Mouse (Mus musculus) neural tube, embryonic 10.5 days (tissue): Measurements from ENCODE around the gene Slc25a43.

Experiments
- DNase-seq: peaks from one replicate; pipeline ENCODE4 v3.0.0-alpha.2; 2017; ENCODE audit warnings: low spot score; ENCODE audit errors: extremely low spot score

Gene Slc25a43

DNA sequence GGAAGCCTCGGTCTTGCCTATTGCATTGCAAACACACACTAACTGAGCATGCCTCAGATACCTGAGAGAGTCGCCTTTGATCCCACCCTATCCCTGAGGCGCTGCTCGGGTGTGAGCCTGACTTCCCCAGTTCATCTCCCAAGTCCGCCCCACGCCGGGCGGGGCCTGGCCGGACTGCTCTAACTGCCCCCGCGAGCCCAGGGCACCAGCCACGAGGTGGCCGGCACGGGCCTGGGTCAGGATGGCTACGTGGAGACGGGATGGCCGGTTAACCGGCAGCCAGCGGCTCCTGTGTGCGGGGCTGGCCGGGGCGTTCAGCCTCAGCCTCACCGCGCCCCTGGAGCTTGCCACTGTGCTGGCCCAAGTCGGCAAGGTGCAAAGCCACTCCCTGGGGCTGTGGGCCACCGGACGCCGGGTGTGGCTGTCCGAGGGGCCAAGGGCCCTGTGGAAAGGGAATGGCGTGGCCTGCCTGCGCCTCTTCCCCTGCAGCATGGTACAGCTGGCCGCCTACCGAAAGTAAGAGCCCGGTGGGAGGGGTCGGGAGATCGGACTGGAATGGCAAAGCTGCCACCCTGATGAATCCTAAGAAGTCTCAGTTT, at the start of gene Slc25a43:
Slc25a43 (plus strand) TSS at position 157 of the 599 bp plus-strand sequence.
- DNase-seq: peak; percentile 40

DNA sequence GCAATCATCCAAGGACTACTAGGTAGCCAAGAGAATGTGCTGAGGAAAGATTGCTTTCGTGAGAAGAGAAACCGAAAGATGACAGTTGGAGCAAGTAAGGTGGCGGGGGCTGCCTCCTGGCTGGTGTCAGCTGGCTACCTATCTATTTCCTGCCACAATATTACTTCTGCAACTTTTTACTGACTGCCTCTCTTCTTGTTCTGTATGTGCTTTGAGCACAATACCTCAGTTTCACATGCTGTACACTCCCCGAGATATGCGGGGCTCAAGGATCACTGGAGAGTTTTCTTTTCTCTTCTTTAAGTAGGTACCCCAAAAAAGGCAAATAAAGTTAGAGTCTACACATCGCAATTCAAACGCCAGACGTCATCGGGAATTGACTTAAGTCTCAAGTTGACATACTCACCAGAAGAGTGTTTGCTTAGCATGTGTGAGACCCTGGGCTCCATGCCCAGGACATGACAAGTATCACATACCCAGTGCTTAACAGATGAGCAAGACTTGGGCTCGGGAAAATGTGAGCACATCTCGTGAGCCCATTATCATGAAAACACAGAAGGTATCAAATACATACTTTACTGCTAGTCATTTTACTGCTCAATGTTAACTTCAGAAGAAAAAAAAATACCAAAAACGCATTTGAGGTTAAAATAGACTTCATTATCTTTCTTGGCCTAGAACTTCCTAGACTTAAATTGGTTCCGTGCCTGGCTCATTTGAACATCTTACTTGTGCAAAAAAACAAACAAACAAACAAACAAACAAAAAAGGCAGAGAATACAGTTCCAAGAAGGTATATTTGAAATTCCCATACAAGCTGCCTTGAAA, 3.1 kb upstream of the Slc25a43 start:
- no peak for DNase-seq

DNA sequence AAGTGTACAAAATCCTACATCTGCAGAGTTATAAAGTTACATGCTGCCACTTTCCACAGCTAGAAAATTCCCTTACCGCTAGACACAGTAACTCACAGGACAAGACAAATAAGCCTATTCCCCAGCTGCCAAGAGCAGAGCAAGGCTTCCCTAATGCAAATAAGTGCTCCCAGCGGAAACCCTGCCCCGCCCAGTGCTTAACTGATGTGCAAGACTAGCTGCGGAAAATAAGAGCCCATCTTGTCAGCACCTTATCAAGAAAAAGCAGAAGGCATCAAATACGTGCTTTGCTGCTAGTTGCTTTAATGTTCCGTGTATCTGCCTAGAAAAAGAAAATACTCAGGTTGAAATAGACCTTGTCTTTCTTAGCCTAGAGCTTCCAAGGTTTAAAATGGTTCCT, 2.2 kb upstream of the Slc25a43 start:
- no peak for DNase-seq

DNA sequence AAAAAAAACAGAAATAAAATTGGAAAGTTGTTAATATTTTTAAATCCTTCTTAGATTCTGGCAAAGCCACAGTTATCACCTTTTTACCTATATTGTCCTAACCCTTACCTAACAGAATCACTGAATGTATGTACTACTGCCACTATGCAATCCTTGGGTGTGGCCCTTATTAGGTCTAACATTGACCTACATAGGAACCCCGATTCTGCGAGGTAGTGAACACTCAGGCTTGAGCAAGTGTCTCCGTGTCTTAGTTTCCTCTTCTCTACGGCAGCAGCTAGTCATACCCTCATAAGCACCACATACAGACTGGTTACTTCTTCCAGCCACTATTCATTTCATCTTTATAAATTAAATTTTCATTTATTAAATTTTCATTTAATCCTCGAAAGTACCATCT, 715 bp upstream of the Slc25a43 start:
- DNase-seq: no peak

DNA sequence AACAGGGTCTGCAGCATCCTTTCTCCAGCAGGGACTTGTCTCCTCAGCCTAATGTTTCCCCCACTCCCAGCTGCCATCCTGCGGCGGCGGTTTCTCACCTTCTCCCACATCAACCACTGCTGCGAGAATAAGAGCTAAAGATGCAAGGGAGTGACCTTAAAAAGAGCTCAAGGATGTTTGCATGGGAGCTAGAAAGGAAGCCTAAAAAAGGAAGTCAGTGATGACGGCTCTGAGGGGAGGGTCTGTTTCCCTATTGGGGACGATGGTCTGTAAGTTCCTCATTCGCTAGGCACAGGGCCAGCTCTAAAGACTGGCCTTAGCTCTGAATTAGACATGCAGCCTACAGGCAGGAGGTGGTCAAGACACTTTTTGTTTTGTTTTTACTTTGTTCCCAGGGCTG, 1.3 kb downstream of the Slc25a43 start:
- no peak for DNase-seq

DNA sequence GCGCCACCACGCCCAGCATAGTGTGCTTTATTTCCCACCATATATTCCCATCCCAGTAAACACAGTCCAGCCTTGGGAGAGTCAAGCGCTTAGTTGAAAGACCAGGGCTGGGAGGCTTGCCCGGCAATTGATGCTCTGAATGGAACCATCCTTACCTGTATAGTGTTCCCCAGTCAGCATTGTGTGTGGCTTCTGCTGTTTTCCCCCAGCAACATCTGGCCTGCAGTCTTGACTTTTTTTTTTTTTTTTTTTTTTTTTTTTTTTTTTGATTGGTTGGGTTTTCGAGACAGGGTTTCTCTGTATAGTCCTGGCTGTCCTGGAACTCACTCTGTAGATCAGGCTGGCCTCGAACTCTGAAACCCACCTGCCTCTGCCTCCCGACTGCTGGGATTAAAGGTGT, 1.9 kb downstream of the Slc25a43 start:
- DNase-seq: no peak

DNA sequence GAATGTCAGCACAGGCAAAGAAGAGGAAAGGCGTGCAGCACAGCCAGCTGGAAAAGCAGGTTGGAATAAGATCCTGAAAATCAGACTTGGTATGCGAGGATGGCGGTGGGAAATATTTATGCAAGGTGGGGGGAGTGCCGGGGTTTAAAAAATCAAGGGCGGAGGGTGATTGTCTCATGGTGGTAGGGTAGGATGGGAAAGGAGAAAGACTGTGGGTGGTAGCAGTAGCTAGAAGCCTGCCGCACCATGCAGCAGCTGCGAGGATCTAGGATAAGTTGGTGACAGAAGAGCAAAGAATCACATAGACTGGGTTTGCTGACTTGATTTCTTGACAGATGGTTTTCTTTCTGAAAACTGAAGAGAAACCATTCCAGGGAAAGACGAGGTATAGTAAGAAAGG, 3.3 kb downstream of the Slc25a43 start:
- no peak for DNase-seq

DNA sequence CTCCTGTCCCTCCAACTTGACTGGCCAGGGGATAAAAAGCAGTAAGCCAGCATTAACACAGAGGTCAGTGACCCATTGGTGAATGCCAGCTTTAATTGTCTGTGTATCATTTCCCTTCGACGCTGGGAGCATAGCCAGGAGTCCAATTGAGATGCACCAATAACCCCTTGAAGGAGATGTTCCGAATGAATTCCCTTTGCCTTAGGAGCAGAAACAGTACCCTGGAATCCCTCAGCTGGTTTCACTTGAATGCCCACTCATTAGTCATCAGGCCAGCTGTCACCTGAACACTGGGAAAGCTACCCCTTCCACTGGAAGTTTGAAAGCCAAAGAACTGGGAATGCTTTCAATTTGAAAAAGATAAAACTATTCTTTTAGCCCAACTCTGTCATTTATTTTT, 5.1 kb downstream of the Slc25a43 start:
- no peak for DNase-seq

DNA sequence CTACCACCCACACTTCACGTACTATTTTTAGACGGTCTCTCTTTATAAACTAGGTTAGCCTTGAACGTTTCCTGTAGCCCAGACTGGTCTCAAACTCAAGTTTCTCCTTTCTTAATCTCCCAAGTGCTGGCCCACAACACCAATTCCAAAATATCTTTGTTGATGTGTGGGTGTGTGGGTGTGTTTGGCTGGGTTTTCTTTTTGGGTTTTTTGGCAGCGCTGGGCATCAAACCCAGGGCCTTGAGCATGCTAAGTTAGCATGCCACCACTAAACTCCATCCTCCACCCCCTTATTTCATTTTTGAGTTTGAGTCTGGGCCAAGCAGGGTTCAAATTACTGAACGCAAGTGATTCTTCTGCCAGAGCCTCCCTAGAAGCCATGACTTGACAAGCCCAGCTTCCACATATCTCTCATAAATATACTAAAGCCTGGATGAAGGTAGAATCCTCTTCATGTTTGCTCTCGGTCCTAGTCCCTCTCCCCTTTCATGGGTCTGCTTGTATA, 5.9 kb downstream of the Slc25a43 start:
- DNase-seq: no peak

DNA sequence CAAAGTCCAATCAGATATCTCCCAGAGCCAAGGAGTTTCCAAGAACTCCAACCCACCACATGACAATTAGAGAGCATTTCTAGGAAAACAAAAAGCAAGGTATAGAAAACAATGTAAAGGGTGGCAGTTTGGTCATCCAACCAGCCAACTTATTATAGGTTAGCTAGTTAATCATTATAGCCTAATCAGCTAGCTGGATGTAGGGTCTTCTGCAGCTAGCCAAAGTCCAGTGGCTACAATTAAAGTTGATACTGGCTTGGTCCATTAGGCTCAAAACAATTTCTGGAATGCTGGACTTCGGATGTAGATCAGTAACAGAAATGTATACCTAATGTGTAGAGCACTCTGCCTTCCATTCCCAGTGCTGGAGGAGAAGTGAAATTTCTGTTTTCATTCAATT, 7.1 kb downstream of the Slc25a43 start:
- DNase-seq: no peak

DNA sequence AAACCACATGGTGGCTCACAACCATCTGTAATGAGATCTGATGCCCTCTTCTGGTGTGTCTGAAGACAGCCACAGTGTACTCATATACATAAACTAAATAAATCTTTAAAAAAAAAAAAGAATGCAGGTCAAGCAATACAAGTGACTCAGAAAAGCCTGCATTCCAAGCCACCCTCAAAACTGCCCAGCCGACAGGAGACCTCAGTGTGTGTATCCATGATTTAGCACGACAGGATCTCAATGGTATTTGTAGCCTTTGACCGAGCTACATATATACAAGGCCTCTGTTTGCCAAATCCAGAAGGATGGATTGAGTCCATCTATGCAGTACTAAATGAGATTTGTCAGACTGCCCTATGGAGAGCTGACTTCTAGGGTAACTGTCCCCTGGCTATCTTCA, 9.1 kb downstream of the Slc25a43 start:
- no peak for DNase-seq

DNA sequence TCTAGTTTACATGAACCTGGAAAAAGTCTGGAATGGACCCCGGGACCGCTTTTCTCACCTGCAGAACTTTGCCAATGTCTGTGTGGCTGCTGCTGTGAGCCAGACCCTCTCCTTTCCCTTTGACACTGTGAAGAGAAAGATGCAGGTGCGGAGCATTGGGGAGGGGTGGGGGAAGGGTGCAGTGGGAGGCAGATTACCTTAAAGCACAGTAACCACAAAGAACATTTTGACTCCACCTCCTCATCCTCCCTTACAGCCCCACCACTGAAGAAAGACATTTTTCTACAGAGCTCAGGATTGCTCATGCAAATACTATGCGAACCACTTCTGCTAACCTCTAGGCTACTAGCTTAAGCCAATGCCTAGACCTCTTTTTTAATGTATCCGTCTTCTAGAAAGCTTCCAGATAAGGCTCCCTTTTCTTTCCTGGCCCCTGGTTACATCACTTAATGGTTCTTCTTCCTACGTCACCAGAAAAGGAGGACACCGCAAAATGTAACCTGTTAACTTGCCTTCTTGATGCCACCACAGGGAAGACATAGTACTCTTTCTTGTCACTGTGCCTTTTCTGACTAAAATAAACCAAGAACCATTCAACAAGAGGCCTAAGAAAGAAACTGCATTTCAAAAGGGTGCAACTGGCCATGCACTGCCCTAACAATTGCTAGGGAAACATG, 14.5 kb downstream of the Slc25a43 start:
- DNase-seq: no peak

DNA sequence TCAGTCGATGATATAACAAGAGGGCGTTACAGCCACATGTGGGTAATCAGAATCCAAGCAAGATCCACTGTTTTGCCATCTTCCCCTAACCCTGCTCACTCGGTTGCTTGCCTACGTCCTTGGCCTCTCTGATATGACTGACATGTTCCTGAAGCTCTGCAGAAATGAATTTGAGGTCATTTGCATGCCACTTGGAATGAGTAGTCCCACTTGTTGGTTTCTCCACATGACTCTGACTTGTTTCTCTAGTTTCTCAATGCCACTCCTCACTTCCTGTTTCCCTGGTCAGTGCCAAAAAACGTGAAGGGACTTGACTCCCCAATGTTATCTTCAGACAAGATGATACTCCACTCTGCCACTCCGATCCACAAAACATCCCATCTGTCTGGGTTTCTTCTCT, 15.1 kb downstream of the Slc25a43 start:
- no peak for DNase-seq

DNA sequence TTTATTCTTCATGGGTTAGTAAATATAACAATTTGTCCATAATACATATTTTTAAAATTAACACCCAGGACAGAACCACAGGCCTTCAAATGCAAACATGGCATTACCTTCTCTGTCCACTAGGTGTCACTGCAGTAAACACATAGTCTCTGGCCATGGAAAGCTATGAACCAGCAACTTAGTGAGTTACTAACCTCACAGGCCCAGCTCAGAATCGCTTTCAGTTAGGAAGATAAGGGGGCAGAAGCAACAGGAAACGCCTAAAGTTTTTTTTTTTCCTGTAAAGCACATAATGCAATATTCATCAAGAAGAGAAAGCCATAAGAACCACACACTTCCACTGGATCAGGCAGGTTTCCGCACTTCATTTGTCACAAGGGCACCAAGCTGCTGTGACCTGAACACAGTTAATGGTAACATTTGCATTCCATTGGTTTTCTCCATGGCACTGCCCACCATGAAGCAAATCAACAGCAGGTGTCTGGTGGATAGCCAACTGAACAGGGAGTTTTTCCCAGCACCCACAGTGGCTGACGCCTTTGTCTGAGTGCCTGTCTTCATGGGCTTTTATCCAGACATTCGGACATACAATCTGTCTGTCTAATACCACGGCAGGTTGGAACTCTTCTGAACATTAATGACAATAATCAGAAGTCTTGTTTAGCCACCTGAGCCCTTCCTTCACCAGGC, 17.6 kb downstream of the Slc25a43 start:
- DNase-seq: peak; percentile 36

DNA sequence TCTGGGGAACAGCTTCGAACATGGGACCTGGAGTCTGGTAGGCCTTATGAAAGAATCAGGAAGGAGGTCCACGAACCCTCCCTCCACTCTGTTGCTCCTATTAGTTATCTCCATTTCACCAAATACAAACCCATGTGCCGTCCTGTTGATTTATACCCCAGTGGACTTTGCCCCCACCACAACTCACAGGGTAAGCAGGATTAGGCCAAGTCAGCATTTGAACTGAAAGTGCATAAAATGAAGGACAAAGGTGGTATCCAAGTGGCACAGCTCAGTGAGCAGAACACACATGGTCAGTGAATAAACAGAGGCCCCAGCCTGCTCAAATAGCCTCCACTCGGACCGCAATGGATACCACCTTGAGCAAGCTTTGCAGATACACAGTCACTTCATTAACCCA, 18.8 kb downstream of the Slc25a43 start:
- no peak for DNase-seq

DNA sequence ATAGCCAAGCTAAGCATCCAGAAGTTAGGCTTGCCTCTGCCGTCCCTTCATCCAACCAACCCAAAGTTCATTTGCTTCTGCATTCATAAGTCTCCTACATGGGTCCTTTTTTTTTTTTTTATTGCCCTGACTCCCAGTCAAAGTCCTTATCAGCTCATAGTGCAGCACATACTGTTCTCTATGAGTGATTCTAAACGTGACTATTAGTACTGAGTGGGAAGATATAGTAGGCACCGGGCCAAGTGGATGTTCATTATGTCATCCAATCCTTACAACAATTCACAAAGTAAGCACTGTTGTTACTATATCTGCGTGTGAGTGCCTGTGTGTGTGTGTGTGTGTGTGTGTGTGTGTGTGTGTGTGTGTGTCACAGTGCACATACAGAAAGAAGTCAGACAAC, 19.4 kb downstream of the Slc25a43 start:
- no peak for DNase-seq

DNA sequence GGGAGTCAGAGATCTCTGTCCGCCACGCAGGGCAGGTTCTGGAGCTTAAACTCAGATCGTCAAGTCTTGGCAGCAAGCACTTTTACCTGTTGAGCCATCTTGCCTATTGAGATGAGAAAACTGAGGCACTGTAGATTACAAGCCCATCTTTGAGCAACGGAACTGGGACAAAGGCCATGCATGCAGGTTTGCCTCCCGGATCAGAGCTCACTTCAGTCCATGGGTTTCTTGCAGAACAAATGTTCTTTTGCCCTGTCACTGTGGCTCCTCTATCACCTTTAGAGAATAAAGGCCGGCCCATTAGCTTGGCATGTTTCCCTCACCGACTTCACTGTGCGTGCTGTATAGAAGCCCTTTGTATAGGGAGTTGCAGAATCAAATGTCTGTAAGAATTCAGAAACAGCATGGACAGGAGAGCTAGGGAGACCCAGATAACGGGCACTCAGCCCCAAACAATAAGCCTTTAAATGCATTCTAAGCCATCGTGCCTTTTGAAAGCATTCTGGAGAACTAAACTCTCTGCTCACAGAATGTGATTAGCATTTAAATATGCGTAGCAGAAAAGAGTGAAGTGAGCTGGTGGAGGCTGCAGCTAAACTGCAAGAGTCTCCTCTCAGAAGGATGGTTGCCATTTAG, 20.0 kb downstream of the Slc25a43 start:
- DNase-seq: peak; percentile 18

DNA sequence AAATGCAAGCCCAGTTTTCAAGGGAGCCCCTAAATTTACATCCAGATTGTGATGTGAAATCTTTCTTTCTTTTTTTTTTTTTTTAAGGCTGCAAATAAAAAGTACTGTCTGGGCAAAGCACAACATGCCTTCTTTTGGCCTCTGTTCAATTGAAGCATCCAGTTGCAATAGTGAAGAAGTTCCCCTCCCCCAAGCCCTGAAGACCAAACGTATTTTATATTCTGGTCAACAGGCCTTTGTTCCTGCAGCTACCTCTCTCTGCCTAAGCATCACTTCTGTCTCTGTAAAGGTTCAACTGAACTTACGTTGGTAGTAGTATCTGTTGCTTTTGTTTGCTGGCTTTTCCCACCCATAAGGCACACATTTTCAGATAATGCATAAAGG, 20.5 kb downstream of the Slc25a43 start:
- no peak for DNase-seq

DNA sequence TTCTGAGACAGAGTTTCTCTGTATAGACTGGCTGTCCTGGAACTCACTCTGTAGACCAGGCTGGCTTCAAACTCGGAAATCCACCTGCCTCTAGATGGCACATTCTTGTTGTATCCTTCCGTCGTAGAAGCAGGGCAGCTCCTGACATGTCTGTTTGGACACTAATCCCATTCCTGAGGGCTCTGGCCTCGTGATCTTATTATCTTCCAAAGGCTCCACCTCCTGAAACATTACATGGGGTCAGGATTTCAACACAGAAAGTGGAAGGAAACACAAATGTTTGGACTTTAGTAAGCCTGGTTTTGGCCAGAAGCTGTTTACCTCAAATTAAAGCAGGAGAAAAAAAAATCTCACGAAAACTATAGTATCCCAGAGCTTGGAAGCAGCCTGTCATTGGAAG, 23.9 kb downstream of the Slc25a43 start:
- DNase-seq: no peak

DNA sequence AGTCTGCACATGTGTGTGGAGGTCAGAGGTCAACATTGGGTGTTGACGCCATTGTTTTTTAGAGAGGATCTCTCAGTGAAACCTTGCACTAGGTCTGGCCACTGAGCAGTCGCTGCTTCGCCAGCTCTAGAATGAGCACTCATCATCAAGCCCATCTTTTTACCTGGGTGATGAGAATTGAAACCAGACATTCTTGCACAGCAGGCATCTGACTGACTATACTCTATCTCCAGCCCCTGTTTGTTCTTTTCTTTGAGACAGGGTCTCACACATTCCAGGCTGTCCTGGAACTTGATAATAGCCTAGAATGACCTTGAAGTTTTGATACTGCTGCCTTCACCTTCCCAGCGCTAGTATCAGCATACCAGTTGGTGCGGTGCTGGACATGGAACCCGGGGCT, 29.1 kb downstream of the Slc25a43 start:
- no peak for DNase-seq

DNA sequence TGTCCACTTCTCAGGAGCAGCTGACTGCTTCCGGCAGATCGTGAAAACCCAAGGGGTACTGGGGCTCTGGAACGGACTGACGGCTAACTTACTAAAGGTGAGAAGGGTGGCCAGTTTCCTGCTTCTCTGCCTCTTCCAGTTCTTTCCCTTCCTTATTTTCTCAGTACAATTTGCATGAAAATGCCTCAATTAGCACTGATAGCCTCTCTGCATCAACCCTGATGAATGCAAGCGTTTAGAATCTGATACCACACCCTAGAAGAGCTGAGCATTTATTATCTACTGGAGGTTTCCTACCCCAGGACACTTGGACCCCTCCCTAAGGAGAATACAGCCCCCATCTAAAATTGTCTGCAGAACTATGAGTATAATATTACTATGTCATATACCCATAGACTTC, 32.1 kb downstream of the Slc25a43 start:
- DNase-seq: no peak
